Mouse (Mus musculus): ENCODE measurements at regions not wholly inside any gene's neighbourhood (a gene's known extent, or its start where the extent isn't known, plus 50 kb on each side); places are given as distances from the start of the nearest gene placed in this dataset.

DNA sequence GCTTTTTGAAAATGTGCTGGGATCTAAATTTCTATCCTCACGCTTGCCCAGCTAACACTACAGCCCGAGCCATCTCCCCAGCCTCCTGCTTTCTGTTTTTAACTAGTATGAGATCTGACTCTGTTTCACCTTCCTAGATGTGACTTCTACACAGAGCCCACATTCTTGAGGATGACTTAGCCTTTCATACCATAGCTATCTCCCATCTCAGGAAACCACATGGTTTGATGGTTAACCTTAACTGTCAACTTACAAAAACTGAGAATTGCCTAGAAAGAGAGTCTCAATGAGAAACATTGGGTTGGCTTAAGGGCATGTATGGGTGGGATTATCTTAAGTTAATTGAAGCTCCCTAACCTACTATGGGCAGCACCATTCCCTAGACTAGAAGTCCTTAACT lies 78.4 kb downstream of the Utp18 start:
- TF ChIP-seq CTCF (IDR thresholded peaks at IDR 0.05), result no peak
- TF ChIP-seq EP300 (IDR thresholded peaks at IDR 0.05), result no peak
